8 mouse cellular contexts compared by ENCODE assay signal in the genomic region with DNA sequence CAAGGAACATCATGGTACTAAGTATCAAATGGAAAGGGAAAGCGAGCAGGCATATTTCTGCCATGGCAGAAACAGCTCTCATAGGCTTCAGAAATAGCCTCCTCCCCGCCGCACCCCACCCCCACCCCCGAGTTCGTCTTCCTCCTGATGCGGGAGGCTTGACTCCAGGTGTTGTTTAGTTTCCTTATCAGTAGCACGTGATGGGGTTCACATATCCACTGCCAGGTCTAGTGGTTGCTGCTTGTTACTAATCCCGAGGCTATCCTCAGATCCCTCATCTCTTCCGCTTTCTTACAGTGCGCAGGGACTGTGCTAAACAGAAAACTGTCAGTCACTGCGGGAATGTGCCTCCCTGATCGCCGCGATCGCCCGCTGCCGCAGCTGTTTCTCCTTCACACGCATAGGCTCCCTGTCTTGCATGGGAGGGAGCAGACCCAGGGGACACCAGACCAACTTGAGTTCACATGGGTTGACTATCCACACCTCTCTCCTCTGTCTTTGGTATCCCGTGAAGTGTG. TPM values are rescaled to one million over a fixed set of nuclear protein-coding genes. Genes with fewer than 3 reads are reported as not detected.
DNase-seq lines count a peak whose midpoint lies in the region; ATAC-seq and TF ChIP-seq lines count a peak whose summit lies in the region.

No protein-coding gene starts in this region.

- DNase-seq in neural tube, embryonic 11.5 days (ENCODE audit: low spot score), result no peak
- no peak for DNase-seq in neural tube, embryonic 10.5 days (ENCODE audit: extremely low spot score, low spot score)
- DNase-seq in adrenal gland, postnatal 25 days, result no peak
- DNase-seq in gastrocnemius, postnatal 25 days, result no peak
- no peak for DNase-seq in kidney, adult 9 months

- ATAC-seq in neural tube, embryonic 11.5 days (ENCODE audit: insufficient read depth, low FRiP score, low TSS enrichment), result 0 out of 2 replicates have a peak, but pooled peaks have one; percentile 26
- peak; percentile 18 to 50; a peak in 3 of 4 replicates for ATAC-seq in hematopoietic stem cell, adult 5-6 weeks (replicated peaks in 1 of 2; ENCODE audit: insufficient read depth in 1 of 2, low FRiP score in 2 of 2, low TSS enrichment in 1 of 2, low read depth in 1 of 2, poor library complexity in 2 of 2, severe bottlenecking in 2 of 2)
- ATAC-seq in megakaryocyte, adult 5-6 weeks (ENCODE audit: poor library complexity, severe bottlenecking), result peak; percentile 39

- TF ChIP-seq POLR2A in cortical plate, adult 2 months (IDR thresholded peaks at IDR 0.05; ENCODE audit: extremely low read depth, insufficient read depth, low read length), result 0 out of 2 replicates have a peak, but pooled peaks have one; percentile 13

- peak overlapping the region; percentile 97 for H3K4me2 ChIP-seq in neural tube, embryonic 11.5 days (ENCODE audit: low read depth)

- H3K36me3 ChIP-seq in neural tube, embryonic 11.5 days (ENCODE audit: control insufficient read depth, insufficient read depth, low read length), result no peaks in the 10 kb centered on the region

- H3K27me3 ChIP-seq in neural tube, embryonic 11.5 days (ENCODE audit: control insufficient read depth, insufficient read depth, low read length), result 0 out of 2 replicates have a peak, but pooled peaks cover 2% of the 10 kb centered on the region

- no peak for TF ChIP-seq CTCF in cortical plate, adult 2 months (IDR thresholded peaks at IDR 0.05; ENCODE audit: extremely low read depth, insufficient read depth, low read length)

- H3K27ac ChIP-seq in neural tube, embryonic 11.5 days (ENCODE audit: low read depth, low read length), result no peak overlapping the region
- H3K27ac ChIP-seq in cortical plate, adult 2 months (ENCODE audit: insufficient read depth, low read length), result peak overlapping the region; percentile 18; the same call in 1 of the 2 replicates

- peak overlapping the region; percentile 69 for H3K9ac ChIP-seq in neural tube, embryonic 11.5 days (ENCODE audit: low read length)

- H3K4me1 ChIP-seq in neural tube, embryonic 11.5 days (ENCODE audit: control insufficient read depth, insufficient read depth, low read length), result peaks cover 5% of the 10 kb centered on the region
- peaks cover 2% of the 10 kb centered on the region; the same call in 1 of the 2 replicates for H3K4me1 ChIP-seq in cortical plate, adult 2 months (ENCODE audit: control insufficient read depth, insufficient read depth, low read length)

- WGBS in neural tube, embryonic 11.5 days, result 4% methylated on average over 19 of the region's 19 CpGs

- no peaks in the 10 kb centered on the region for H3K9me3 ChIP-seq in neural tube, embryonic 11.5 days (ENCODE audit: control insufficient read depth, low read length)

- peak overlapping the region; percentile 49 for H3K4me3 ChIP-seq in neural tube, embryonic 11.5 days (ENCODE audit: low read depth, low read length)
- peak overlapping the region; percentile 52 for H3K4me3 ChIP-seq in cortical plate, adult 2 months (ENCODE audit: insufficient read depth, low read length)

RNA-seq across cellular contexts. Expression of gene Wnt7a, which starts 30.0 kb away (rescaled TPM):
- 10.9 and 11.5 TPM in 2 replicates for polyA plus RNA-seq in neural tube, embryonic 11.5 days (2014; fragmentation: Nextera tagmentation; extraction: Ambion mirVana)
- 8.6 and 9.6 TPM in 2 replicates for polyA plus RNA-seq in cortical plate, adult 2 months (2012; rRNA removed)
- total RNA-seq in hematopoietic stem cell, adult 5-6 weeks (2017), result not detected in 2 replicates
- total RNA-seq in megakaryocyte, adult 5-6 weeks (2015), result not detected in 2 replicates
- not detected in 2 replicates for total RNA-seq in megakaryocyte, adult 5-6 weeks (2017)
- not detected in 2 replicates for total RNA-seq in adrenal gland, postnatal 25 days (2021)
- total RNA-seq in gastrocnemius, postnatal 25 days (2021), result not detected

RNA-seq across cellular contexts. Expression of gene Chchd4, which starts 32.1 kb away (rescaled TPM):
- polyA plus RNA-seq in neural tube, embryonic 11.5 days (2014; fragmentation: Nextera tagmentation; extraction: Ambion mirVana), result 26.6 and 26.8 TPM in 2 replicates
- 16.8 and 18.6 TPM in 2 replicates for polyA plus RNA-seq in cortical plate, adult 2 months (2012; rRNA removed)
- total RNA-seq in hematopoietic stem cell, adult 5-6 weeks (2017), result 14.4 and 20.3 TPM in 2 replicates
- total RNA-seq in megakaryocyte, adult 5-6 weeks (2015), result 6.2 and 7.3 TPM in 2 replicates
- 6.1 and 7.1 TPM in 2 replicates for total RNA-seq in megakaryocyte, adult 5-6 weeks (2017)
- 16.5 TPM in 2 replicates for total RNA-seq in adrenal gland, postnatal 25 days (2021)
- total RNA-seq in gastrocnemius, postnatal 25 days (2021), result 1 to 10 TPM; 8.6 to 8.7 TPM

RNA-seq across cellular contexts. Expression of gene Tmem43, which starts 32.3 kb away (rescaled TPM):
- 56.8 and 60.9 TPM in 2 replicates for polyA plus RNA-seq in neural tube, embryonic 11.5 days (2014; fragmentation: Nextera tagmentation; extraction: Ambion mirVana)
- polyA plus RNA-seq in cortical plate, adult 2 months (2012; rRNA removed), result 30.8 and 33.3 TPM in 2 replicates
- total RNA-seq in hematopoietic stem cell, adult 5-6 weeks (2017), result 53.8 and 62.5 TPM in 2 replicates
- total RNA-seq in megakaryocyte, adult 5-6 weeks (2015), result 62.2 and 66.7 TPM in 2 replicates
- total RNA-seq in megakaryocyte, adult 5-6 weeks (2017), result 87.3 and 104 TPM in 2 replicates
- total RNA-seq in adrenal gland, postnatal 25 days (2021), result 34.5 and 42.4 TPM in 2 replicates
- 10 to 100 TPM; 22.7 to 39.4 TPM for total RNA-seq in gastrocnemius, postnatal 25 days (2021)
